Mouse (Mus musculus): ENCODE data around the gene Tnfrsf13c.
"Not testable (repeated sequence)": the region's sequence is repeated elsewhere in the genome, so short reads cannot be mapped to it uniquely, and the experiment has no call there.

Gene Tnfrsf13c

GRCm38 (mm10) chr15:82223657-82224601, at the start of gene Tnfrsf13c:
TSS of gene Tnfrsf13c (minus strand) at chr15:82224369.
- peak; percentile 94 for DNase-seq

GRCm38 (mm10) chr15:82272295-82272694, 48.1 kb upstream of the Tnfrsf13c start:
- DNase-seq, result no peak

GRCm38 (mm10) chr15:82271201-82271600, 47.0 kb upstream of the Tnfrsf13c start:
- DNase-seq, result no peak

- DNase-seq, result no peak
Measured at GRCm38 (mm10) chr15:82268783-82269182, 44.6 kb upstream of the Tnfrsf13c start.

- no peak for DNase-seq
Measured at GRCm38 (mm10) chr15:82268185-82268584, 44.0 kb upstream of the Tnfrsf13c start.

GRCm38 (mm10) chr15:82266356-82266755, 42.2 kb upstream of the Tnfrsf13c start:
- DNase-seq, result no peak

GRCm38 (mm10) chr15:82259510-82259909, 35.3 kb upstream of the Tnfrsf13c start:
- no peak for DNase-seq

- no peak for DNase-seq
Measured at GRCm38 (mm10) chr15:82255944-82256383, 31.8 kb upstream of the Tnfrsf13c start.

GRCm38 (mm10) chr15:82255248-82255647, 31.1 kb upstream of the Tnfrsf13c start:
- no peak for DNase-seq

GRCm38 (mm10) chr15:82252097-82252496, 27.9 kb upstream of the Tnfrsf13c start, which contains the start of gene 1500009C09Rik:
TSS of gene 1500009C09Rik (plus strand) at chr15:82252397.
- DNase-seq, result no peak

GRCm38 (mm10) chr15:82251579-82251978, 27.4 kb upstream of the Tnfrsf13c start:
- DNase-seq, result no peak

GRCm38 (mm10) chr15:82247131-82247776, 23.1 kb upstream of the Tnfrsf13c start:
- DNase-seq, result no peak

- not testable (repeated sequence) for DNase-seq
Measured at GRCm38 (mm10) chr15:82244805-82245161, 20.6 kb upstream of the Tnfrsf13c start.

- DNase-seq, result peak; percentile 100
Measured at GRCm38 (mm10) chr15:82244115-82244804, 20.1 kb upstream of the Tnfrsf13c start, which contains the start of gene Cenpm. TSS of gene Cenpm (minus strand) at chr15:82244748.

- no peak for DNase-seq
Measured at GRCm38 (mm10) chr15:82243742-82244114, 19.6 kb upstream of the Tnfrsf13c start.

GRCm38 (mm10) chr15:82243311-82243710, 19.1 kb upstream of the Tnfrsf13c start:
- DNase-seq, result no peak

- peak; percentile 95 for DNase-seq
Measured at GRCm38 (mm10) chr15:82236565-82236964, 12.4 kb upstream of the Tnfrsf13c start.

- DNase-seq, result no peak
Measured at GRCm38 (mm10) chr15:82235661-82236060, 11.5 kb upstream of the Tnfrsf13c start.

GRCm38 (mm10) chr15:82232651-82233050, 8.5 kb upstream of the Tnfrsf13c start:
- no peak for DNase-seq

- peak; percentile 94 for DNase-seq
Measured at GRCm38 (mm10) chr15:82231591-82232378, 7.6 kb upstream of the Tnfrsf13c start.

- no peak for DNase-seq
Measured at GRCm38 (mm10) chr15:82231100-82231499, 6.9 kb upstream of the Tnfrsf13c start.

- DNase-seq, result no peak
Measured at GRCm38 (mm10) chr15:82230098-82230611, 6.0 kb upstream of the Tnfrsf13c start.

All from heart, adult 11 months (tissue).